Mouse (Mus musculus) forebrain, postnatal 0 days (tissue): ENCODE results near the gene Rbm15b. TPM values are rescaled to one million over a fixed set of nuclear protein-coding genes. Genes with fewer than 3 reads are reported as not detected.

ENCODE experiments used
- ATAC-seq: fragments of 200-750 bp; cut with Nextera tagmentation; 2 replicates; pipeline ENCODE4 v1.8.0; 2017; ENCODE audit warnings: mild to moderate bottlenecking, moderate library complexity
- DNase-seq: peaks from one replicate; pipeline ENCODE4 v3.0.0-alpha.2; 2015
- H3K27ac ChIP-seq: fragments of 300-500 bp; sonication (generic); 2 replicates; pipeline ENCODE4 v1.5.1; 2014; ENCODE audit warnings: low read depth, mild to moderate bottlenecking, antibody characterized with exemption, low read length, moderate library complexity, mixed read lengths
- H3K27me3 ChIP-seq: fragments of 300-500 bp; sonication (generic); 2 replicates; pipeline ENCODE4 v1.6.1; 2014; ENCODE audit warnings: mild to moderate bottlenecking, low read length, mixed read lengths; ENCODE audit not compliant: insufficient read depth
- H3K36me3 ChIP-seq: fragments of 300-500 bp; sonication (generic); 2 replicates; pipeline ENCODE4 v1.6.1; 2014; ENCODE audit warnings: mild to moderate bottlenecking, moderate library complexity; ENCODE audit not compliant: insufficient read depth
- H3K4me1 ChIP-seq: fragments of 300-500 bp; sonication (generic); 2 replicates; pipeline ENCODE4 v1.6.1; 2014; ENCODE audit warnings: antibody characterized with exemption; ENCODE audit not compliant: insufficient read depth
- H3K4me2 ChIP-seq: fragments of 300-500 bp; sonication (generic); 2 replicates; pipeline ENCODE4 v1.6.1; 2014; ENCODE audit warnings: low read depth, mild to moderate bottlenecking, moderate library complexity
- H3K4me3 ChIP-seq: fragments of 300-500 bp; sonication (generic); 2 replicates; pipeline ENCODE4 v1.5.1; 2014; ENCODE audit warnings: low read depth, low read length, mixed read lengths
- H3K9ac ChIP-seq: fragments of 300-500 bp; sonication (generic); 2 replicates; pipeline ENCODE4 v1.6.1; 2014; ENCODE audit warnings: mild to moderate bottlenecking
- H3K9me3 ChIP-seq: fragments of 300-500 bp; sonication (generic); 2 replicates; pipeline ENCODE4 v1.6.1; 2016; ENCODE audit warnings: low read length
- CTCF ChIP-seq: sonication (generic); IDR thresholded peaks from 2 replicates; pipeline ENCODE4 v1.5.1; 2016; ENCODE audit warnings: antibody characterized with exemption, control low read depth, low read depth
- WGBS: fragments of 180-500 bp; shearing (Covaris S2); extraction: QIAGEN DNeasy Blood & Tissue Kit; methylation state at CpG from one replicate; pipeline ENCODE4 v1.1.7; 2014; 5-methylcytosine and 5-hydroxymethylcytosine counted together
- polyA plus RNA-seq: library from polyadenylated mRNA; unstranded; fragments of >200 nt; fragmentation: Nextera tagmentation; extraction: Ambion mirVana; gene quantifications from 2 replicates; pipeline ENCODE4 v1.2.1, GENCODE M21; 2015
- total RNA-seq: library from RNA; depleted of rRNA; stranded (reverse); fragments of >200 nt; gene quantifications from 2 replicates; pipeline ENCODE4 v1.2.3, GENCODE M21; 2014

Rbm15b gene
- total and polyA plus RNA-seq, 2 experiments from 2014 or later, result 16.8 to 82.4 TPM

DNA sequence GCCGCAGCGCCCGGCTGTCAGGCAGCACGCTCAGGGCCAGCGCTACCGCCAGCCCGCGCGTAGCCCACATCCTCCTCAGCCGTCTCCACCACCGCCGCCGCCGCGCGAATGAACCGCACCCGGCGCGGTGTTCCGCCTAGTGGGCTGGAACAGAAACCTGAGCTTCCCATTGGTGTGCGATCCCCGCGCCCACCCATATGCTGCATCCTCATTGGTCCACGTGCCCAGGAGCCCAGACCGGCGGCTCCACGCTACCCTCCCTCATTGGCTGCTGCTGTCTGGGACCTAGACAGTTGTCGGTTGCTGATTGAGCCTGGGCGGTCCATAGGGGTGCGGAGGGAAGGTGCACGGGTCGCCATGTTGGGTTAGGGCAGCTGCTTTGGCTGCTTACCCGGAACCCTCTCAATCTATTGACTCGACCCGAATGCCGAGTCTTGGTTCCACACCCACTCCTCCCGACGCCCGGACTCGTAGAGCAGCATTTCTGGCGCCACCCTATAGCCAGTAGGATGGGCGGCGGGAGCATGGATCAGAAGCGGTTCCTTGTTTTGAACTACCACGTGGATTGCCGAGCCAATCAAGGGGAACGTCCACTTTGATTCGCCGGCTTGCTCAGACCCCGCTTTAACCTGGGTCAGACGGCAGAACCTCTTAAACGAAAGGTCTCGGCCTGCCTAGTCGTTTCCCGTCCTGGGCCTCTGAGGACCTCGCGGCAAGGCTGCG is 4.8 kb upstream of the Rbm15b start, which contains the start of gene Manf:
Gene Manf, minus strand, starts transcription at position 151 of the 723 bp plus-strand sequence.
- 2% methylated on average over 59 of the region's 59 CpGs for WGBS
- no peaks in the 10 kb centered on the region for H3K9me3 ChIP-seq
- H3K27ac ChIP-seq, result peak within 1 kb of the TSS; percentile 89
- peak within 1 kb of the TSS; percentile 87 for H3K4me3 ChIP-seq
- ATAC-seq (peak; percentile 98), DNase-seq (peak; percentile 98)
- H3K9ac ChIP-seq, result peak within 1 kb of the TSS; percentile 87
- H3K36me3 ChIP-seq, result peaks cover 44% of the 10 kb centered on the region
- TF ChIP-seq CTCF, result peak; percentile 57
- no peaks in the 10 kb centered on the region for H3K27me3 ChIP-seq
- H3K4me2 ChIP-seq, result peak within 1 kb of the TSS; percentile 74
- H3K4me1 ChIP-seq, result peaks cover 7% of the 10 kb centered on the region; the same call in 1 of the 2 replicates

- Histone ChIP-seq H3K27me3 (no peaks in the 10 kb centered on the region), H3K36me3 (peaks cover 37% of the 10 kb centered on the region), H3K27ac (peak overlapping the region; percentile 81), H3K4me3 (peak overlapping the region; percentile 87), H3K4me1 (peaks cover 7% of the 10 kb centered on the region; the same call in 1 of the 2 replicates), H3K9ac (peak overlapping the region; percentile 87), H3K4me2 (peak overlapping the region; percentile 68), H3K9me3 (no peaks in the 10 kb centered on the region)
- no peak for TF ChIP-seq CTCF
- WGBS, result under 1% methylated on average over 17 of the region's 17 CpGs
- DNase-seq (no peak), ATAC-seq (no peak)
These were observed 4.1 kb upstream of the Rbm15b start for GRCm38 (mm10) chr9:106891341-106891741.

DNA sequence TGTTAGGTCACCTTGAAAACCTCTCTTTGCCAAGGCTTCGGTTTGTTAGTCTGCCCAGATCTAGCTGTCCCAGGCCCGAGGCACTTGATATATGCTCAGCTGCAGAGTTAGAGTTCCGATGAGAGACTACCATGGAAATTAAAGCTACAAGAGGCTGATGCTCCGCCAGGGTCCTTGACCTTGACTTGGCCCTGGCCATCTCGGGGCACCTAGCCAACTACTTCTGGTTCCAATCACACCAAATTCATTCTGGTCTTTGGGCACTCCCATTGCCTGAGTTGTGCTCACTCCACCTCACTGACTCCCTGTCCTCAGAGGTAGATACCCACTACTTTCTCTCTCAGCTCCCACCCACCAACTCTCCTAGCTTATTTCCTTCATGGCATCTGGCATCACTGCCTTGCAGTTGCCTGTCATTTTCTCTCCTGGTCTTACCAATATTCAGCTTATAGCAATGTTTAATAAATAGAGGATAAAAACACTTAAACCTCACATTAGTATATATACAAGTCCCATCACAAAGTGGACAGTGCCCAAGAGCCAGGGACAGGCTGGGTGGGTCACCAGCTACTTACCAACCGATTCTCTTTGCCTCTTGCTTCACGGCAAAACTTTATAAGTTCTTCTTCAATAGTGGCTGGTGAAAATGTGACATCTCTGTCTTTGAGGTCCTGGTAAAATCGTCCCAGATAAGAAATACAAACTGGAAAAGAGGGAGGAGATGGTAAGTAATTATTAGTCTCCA is 3.4 kb upstream of the Rbm15b start:
- no peak for DNase-seq
- ATAC-seq, result no peak
- peak overlapping the region; percentile 68 for H3K4me2 ChIP-seq
- WGBS, result 65% methylated on average over 8 of the region's 8 CpGs
- H3K9me3 ChIP-seq, result no peaks in the 10 kb centered on the region
- peaks cover 8% of the 10 kb centered on the region; the same call in 1 of the 2 replicates for H3K4me1 ChIP-seq
- no peak overlapping the region for H3K27ac ChIP-seq
- H3K36me3 ChIP-seq, result peaks cover 32% of the 10 kb centered on the region
- H3K4me3 ChIP-seq, result peak overlapping the region; percentile 87
- H3K27me3 ChIP-seq, result no peaks in the 10 kb centered on the region
- peak overlapping the region; percentile 87 for H3K9ac ChIP-seq
- TF ChIP-seq CTCF, result no peak

DNA sequence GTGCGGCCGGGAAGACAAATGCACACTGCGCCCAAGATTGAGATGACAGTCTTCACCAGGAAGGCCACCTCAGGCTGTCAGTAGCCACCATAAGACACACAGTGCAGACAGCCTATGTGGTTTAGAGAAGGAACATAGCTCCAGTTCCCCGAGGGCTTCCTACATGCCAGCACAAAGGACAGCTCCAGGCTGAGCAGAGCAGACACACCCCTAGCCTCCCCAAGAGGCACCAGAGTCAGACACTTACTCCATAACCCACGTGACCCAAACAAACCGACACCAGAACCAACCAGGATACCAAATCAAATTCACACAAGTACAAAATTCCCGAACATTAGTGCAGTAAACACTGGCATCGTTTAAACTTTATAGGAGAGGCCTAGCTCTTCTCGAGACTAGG is 2.1 kb upstream of the Rbm15b start:
- Histone ChIP-seq H3K4me3 (no peak overlapping the region), H3K27me3 (no peaks in the 10 kb centered on the region)

DNA sequence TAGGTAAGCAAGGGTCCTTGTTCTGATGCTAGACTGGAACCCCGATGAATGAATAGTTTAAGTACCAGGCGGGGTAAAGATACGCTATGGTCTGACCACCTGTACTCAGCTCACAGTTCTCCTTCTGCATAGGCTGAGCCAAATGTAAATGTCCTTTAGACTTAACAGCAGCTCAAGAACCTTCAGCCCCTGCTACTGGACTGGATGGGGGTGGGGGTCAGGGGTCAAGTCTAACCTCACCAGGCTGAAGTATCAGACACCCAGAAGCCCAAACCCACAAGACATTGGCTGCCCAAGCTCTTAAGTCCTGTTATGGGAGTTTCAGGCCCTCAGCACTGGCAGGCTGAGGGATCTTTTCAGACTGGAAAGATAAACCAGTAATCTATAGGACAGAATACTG is 1.1 kb upstream of the Rbm15b start:
- Histone ChIP-seq H3K4me3 (no peak overlapping the region), H3K36me3 (peaks cover 30% of the 10 kb centered on the region), H3K27ac (no peak overlapping the region), H3K9me3 (no peaks in the 10 kb centered on the region), H3K9ac (no peak overlapping the region), H3K4me1 (peaks cover 28% of the 10 kb centered on the region), H3K4me2 (no peak overlapping the region), H3K27me3 (no peaks in the 10 kb centered on the region)
- TF ChIP-seq CTCF, result no peak
- ATAC-seq, result no peak
- no peak for DNase-seq
- WGBS, result 94% methylated on average over 3 of the region's 3 CpGs

More for the DNA sequence above, 2.1 kb upstream of the Rbm15b start:
- Histone ChIP-seq H3K4me2 (no peak overlapping the region), H3K27ac (no peak overlapping the region), H3K36me3 (peaks cover 24% of the 10 kb centered on the region), H3K9me3 (no peaks in the 10 kb centered on the region), H3K9ac (no peak overlapping the region), H3K4me1 (peaks cover 20% of the 10 kb centered on the region)
- DNase-seq (no peak), ATAC-seq (no peak)
- TF ChIP-seq CTCF, result no peak
- 87% methylated on average over 9 of the region's 9 CpGs for WGBS

GRCm38 (mm10) chr9:106885901-106886731 is 1.1 kb downstream of the Rbm15b start:
- H3K27me3 ChIP-seq, result no peaks in the 10 kb centered on the region
- peak overlapping the region; percentile 92 for H3K9ac ChIP-seq
- peak overlapping the region; percentile 95 for H3K27ac ChIP-seq
- WGBS, result 2% methylated on average over 95 of the region's 107 CpGs
- H3K4me2 ChIP-seq, result peak overlapping the region; percentile 93
- peaks cover 52% of the 10 kb centered on the region for H3K36me3 ChIP-seq
- peak; percentile 5; the same call in 1 of the 2 replicates for ATAC-seq
- H3K4me3 ChIP-seq, result peak overlapping the region; percentile 85
- DNase-seq, result peak; percentile 54
- no peaks in the 10 kb centered on the region for H3K9me3 ChIP-seq
- TF ChIP-seq CTCF, result no peak
- H3K4me1 ChIP-seq, result peaks cover 34% of the 10 kb centered on the region
